Mouse (Mus musculus): Measurements from ENCODE around the gene Trpm7.

- TF ChIP-seq POLR2A (IDR thresholded peaks at IDR 0.05; ENCODE audit: insufficient read depth, low read length) (no peak), CTCF (IDR thresholded peaks at IDR 0.05; ENCODE audit: low read depth, low read length) (no peak), EP300 (IDR thresholded peaks at IDR 0.05; ENCODE audit: insufficient read depth, low read depth, low read length) (no peak)
Observed at GRCm38 (mm10) chr2:126877991-126878390, 2.0 kb upstream of the Trpm7 start.
